Mouse (Mus musculus) heart, embryonic 14.5 days (tissue): ENCODE measurements around the gene Proser3. TPM values are rescaled to one million over a fixed set of nuclear protein-coding genes. Genes with fewer than 3 reads are reported as not detected.

ENCODE experiments used
- ATAC-seq: fragments of 200-750 bp; cut with Nextera tagmentation; 2 replicates; pipeline ENCODE4 v1.8.0; 2017; ENCODE audit warnings: low read depth, moderate TSS enrichment; ENCODE audit not compliant: insufficient number of reproducible peaks, insufficient read depth, low FRiP score
- H3K27ac ChIP-seq, 2 experiments: fragments of 200-500 bp in 1 of 2; fragments of 300-500 bp in 1 of 2; sonication (generic) in 1 of 2; replicated peaks in 1 of 2; 2 replicates each; pipeline ENCODE4 v1.5.1; 2012 to 2014; ENCODE audit warnings: low read depth in 2 of 2, low read length in 2 of 2, control low read depth in 1 of 2, mild to moderate bottlenecking in 1 of 2, mixed read lengths in 1 of 2; ENCODE audit not compliant: control insufficient read depth in 1 of 2, insufficient read depth in 1 of 2
- H3K27me3 ChIP-seq: fragments of 300-500 bp; sonication (generic); 2 replicates; pipeline ENCODE4 v1.6.1; 2014; ENCODE audit warnings: mild to moderate bottlenecking, low read length, control low read depth; ENCODE audit not compliant: control insufficient read depth, insufficient read depth
- H3K36me3 ChIP-seq: fragments of 300-500 bp; sonication (generic); 2 replicates; pipeline ENCODE4 v1.6.1; 2014; ENCODE audit warnings: mild to moderate bottlenecking, control low read depth, low read length, mixed read lengths; ENCODE audit not compliant: control insufficient read depth, insufficient read depth
- H3K4me1 ChIP-seq, 2 experiments: fragments of 200-500 bp in 1 of 2; fragments of 300-500 bp in 1 of 2; sonication (generic) in 1 of 2; 2 replicates each; pipeline ENCODE4 v1.6.1; 2012 to 2014; ENCODE audit warnings: low read length in 2 of 2, control low read depth in 1 of 2, mixed read lengths in 1 of 2; ENCODE audit not compliant: control insufficient read depth in 2 of 2, insufficient read depth in 2 of 2
- H3K4me2 ChIP-seq: fragments of 300-500 bp; sonication (generic); 2 replicates; pipeline ENCODE4 v1.6.1; 2014; ENCODE audit warnings: mild to moderate bottlenecking, low read length
- H3K4me3 ChIP-seq, 2 experiments: fragments of 200-500 bp in 1 of 2; fragments of 300-500 bp in 1 of 2; sonication (generic) in 1 of 2; 2 replicates each; pipeline ENCODE4 v1.5.1; 2012 to 2014; ENCODE audit warnings: low read length in 2 of 2, mild to moderate bottlenecking in 2 of 2, control low read depth in 1 of 2, low read depth in 1 of 2, moderate library complexity in 1 of 2; ENCODE audit not compliant: control insufficient read depth in 1 of 2, insufficient read depth in 1 of 2
- H3K9ac ChIP-seq: fragments of 300-500 bp; sonication (generic); 2 replicates; pipeline ENCODE4 v1.6.1; 2014; ENCODE audit warnings: mild to moderate bottlenecking, low read length
- H3K9me3 ChIP-seq: fragments of 300-500 bp; sonication (generic); 2 replicates; pipeline ENCODE4 v1.6.1; 2016; ENCODE audit warnings: low read length, control low read depth; ENCODE audit not compliant: control insufficient read depth
- WGBS: fragments of 180-500 bp; shearing (Covaris S2); extraction: QIAGEN DNeasy Blood & Tissue Kit; methylation state at CpG from one replicate; pipeline ENCODE4 v1.1.7; 2014; 5-methylcytosine and 5-hydroxymethylcytosine counted together
- polyA plus RNA-seq: library from polyadenylated mRNA; unstranded; fragments of >200 nt; fragmentation: Nextera tagmentation; extraction: Ambion mirVana; gene quantifications from 2 replicates; pipeline ENCODE4 v1.2.1, GENCODE M21; 2014

Gene Proser3
- polyA plus RNA-seq, 1 experiment from 2014 or later, result 11.6 TPM

DNA sequence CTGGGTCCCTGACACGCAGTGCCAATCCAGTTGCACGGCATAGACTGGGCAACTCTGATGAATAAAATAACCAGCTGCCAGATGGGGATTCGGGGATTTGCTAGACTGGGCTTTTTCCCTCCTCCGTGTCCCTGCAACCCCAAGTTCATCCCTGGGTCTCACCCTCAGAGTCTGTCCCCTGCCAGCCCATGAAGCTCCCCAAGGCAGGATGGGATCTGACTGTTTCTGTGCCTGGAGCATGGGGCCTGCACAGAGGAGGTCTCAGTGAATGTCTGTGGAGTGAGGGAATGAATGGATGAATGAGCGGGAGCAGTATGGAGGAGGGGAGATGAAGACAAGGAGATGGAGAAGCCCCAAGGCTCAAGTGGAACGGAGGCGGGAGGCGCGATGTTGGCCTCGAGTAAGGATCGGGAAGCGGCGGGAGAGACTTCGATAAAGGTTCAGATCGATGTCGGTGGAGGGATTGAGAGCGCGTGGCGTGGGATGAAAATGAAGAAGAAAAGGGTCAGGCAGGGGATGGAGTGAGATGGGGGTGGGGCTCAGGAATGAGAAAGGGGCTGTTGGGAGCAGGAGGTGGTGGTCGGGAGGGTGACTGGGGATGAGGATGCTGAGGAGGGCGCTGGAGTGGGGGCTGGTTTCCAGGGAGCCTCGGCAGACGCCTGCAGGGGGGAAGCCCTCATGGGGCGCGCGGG is 18.0 kb downstream of the Proser3 start:
- Histone ChIP-seq H3K36me3 (peaks cover 38% of the 10 kb centered on the region), H3K4me2 (peak overlapping the region; percentile 97), H3K27ac (no peak overlapping the region), H3K9ac (peak overlapping the region; percentile 81), H3K4me3 (peak overlapping the region; percentile 74 to 75), H3K9me3 (no peaks in the 10 kb centered on the region), H3K4me1 (peaks cover 17 to 30% of the 10 kb centered on the region in 2 experiments), H3K27me3 (no peaks in the 10 kb centered on the region)
- no peak for ATAC-seq
- 11% methylated on average over 25 of the region's 26 CpGs for WGBS

DNA sequence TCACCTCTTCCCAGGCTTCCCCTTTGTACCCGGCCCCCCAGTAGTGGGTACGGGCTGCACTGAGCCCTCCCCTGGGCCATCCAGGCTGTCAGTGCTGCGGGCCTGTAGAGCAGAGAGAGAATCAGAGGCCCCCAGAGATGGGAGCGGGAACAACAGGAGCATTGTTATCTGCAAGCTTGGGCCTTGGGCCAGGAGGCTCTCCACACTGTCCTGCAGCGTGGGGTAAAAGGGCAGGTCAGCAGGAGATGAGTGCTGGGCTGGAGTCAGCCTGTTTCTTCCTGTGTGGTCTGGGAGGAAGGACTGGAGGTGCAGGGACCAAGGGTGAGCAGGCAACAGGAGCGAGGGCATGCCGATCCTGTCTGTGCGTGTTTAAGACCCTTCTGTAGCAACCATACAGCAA is 19.2 kb downstream of the Proser3 start:
- H3K4me1 ChIP-seq, result peaks cover 17 to 30% of the 10 kb centered on the region in 2 experiments
- WGBS, result 23% methylated on average over 8 of the region's 8 CpGs
- no peaks in the 10 kb centered on the region for H3K9me3 ChIP-seq
- 0 out of 2 replicates have a peak overlapping the region, but pooled peaks have one; percentile 8 for H3K4me2 ChIP-seq
- ATAC-seq, result no peak
- 0 out of 2 replicates have a peak, but pooled peaks cover 2% of the 10 kb centered on the region for H3K27me3 ChIP-seq
- no peak overlapping the region for H3K27ac ChIP-seq
- peaks cover 45% of the 10 kb centered on the region for H3K36me3 ChIP-seq
- no peak overlapping the region for H3K4me3 ChIP-seq
- H3K9ac ChIP-seq, result peak overlapping the region; percentile 16; the same call in 1 of the 2 replicates

DNA sequence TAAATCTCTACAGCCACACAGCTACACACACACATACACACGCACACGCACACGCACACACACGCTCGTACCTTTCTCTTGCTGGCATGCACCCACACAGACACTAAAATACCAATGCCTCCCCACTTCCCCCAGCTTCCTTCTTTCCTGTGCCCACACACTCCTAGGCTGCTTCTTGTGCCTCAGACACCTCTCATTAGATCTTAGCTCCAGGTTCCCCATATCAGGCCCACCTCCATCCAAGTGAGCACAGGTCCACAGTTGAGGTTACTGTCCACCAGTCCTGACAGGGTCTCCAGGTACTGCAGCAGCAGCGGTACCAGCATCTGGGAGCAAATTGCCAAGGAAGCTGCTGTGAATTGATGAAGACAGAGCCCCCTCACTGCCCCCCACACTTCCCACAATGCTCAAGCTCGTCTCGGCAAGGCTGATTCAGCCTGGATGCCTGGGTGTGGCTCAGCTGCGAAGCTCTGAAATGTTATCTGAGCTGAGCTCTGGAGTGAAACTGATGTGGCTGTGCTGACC is 20.7 kb downstream of the Proser3 start:
- ATAC-seq, result no peak
- H3K9me3 ChIP-seq, result no peaks in the 10 kb centered on the region
- 0 out of 2 replicates have a peak overlapping the region, but pooled peaks have one; percentile 8 for H3K9ac ChIP-seq
- no peak overlapping the region for H3K4me2 ChIP-seq
- peaks cover 60% of the 10 kb centered on the region for H3K36me3 ChIP-seq
- no peak overlapping the region for H3K4me3 ChIP-seq
- 0 out of 2 replicates have a peak, but pooled peaks cover 3% of the 10 kb centered on the region for H3K27me3 ChIP-seq
- H3K4me1 ChIP-seq, result peaks cover 17 to 30% of the 10 kb centered on the region in 2 experiments
- WGBS, result 77% methylated on average over 9 of the region's 9 CpGs
- H3K27ac ChIP-seq, result no peak overlapping the region

DNA sequence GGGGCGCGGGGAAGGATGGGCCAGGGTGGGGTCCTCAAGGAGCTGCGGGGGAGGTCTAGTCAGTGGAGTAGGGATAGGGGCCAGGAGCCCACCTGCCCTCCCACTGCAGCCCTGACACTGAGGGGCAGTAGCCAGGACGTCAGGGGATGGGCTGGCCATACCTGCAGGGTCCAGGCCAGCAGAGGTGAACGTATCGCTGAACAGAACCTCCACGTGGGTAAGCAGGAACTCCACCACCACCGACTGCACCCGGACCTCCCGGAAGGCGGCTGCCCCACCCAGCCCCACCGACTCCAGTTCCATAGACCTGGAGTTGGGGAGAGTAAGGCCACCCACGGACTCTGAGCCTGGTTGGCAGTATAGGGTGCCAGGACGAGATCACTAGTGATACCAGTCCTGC is 25.1 kb downstream of the Proser3 start:
- Histone ChIP-seq H3K27ac (no peak overlapping the region), H3K4me2 (no peak overlapping the region), H3K9ac (no peak overlapping the region)

DNA sequence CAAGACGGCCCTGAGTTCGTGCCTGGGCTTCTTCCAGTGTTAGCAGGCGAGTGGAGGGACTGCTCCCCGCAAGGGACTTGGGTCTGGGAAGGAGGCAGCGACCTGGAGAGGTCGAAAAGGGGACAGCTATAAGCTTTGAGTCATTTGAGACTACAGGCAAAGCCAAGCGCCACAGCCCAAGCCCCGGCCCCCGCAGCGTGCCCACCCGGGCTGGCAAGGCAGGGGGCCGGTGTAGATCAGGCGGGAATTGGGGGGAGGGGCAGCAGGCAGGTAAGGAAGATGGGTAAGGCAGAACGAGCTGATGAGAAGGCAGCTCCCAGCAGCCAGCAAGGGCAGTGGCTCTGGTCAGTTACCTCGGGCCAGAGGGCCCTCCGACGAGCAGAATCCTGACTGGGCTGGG is 25.7 kb downstream of the Proser3 start:
- Histone ChIP-seq H3K27me3 (0 out of 2 replicates have a peak, but pooled peaks cover 3% of the 10 kb centered on the region), H3K4me2 (no peak overlapping the region), H3K9ac (no peak overlapping the region), H3K4me1 (no peaks in the 10 kb centered on the region), H3K9me3 (no peaks in the 10 kb centered on the region), H3K4me3 (no peak overlapping the region), H3K36me3 (peaks cover 78% of the 10 kb centered on the region), H3K27ac (no peak overlapping the region)
- 29% methylated on average over 17 of the region's 17 CpGs for WGBS
- no peak for ATAC-seq

More for the DNA sequence above, 25.1 kb downstream of the Proser3 start:
- no peak overlapping the region for H3K4me3 ChIP-seq
- 0 out of 2 replicates have a peak, but pooled peaks cover 3% of the 10 kb centered on the region for H3K27me3 ChIP-seq
- 81% methylated on average over 14 of the region's 14 CpGs for WGBS
- H3K36me3 ChIP-seq, result peaks cover 84% of the 10 kb centered on the region
- H3K4me1 ChIP-seq, result 0 out of 4 replicates have a peak, but pooled peaks cover 0 to 4% of the 10 kb centered on the region in 2 experiments
- H3K9me3 ChIP-seq, result no peaks in the 10 kb centered on the region
- no peak for ATAC-seq

DNA sequence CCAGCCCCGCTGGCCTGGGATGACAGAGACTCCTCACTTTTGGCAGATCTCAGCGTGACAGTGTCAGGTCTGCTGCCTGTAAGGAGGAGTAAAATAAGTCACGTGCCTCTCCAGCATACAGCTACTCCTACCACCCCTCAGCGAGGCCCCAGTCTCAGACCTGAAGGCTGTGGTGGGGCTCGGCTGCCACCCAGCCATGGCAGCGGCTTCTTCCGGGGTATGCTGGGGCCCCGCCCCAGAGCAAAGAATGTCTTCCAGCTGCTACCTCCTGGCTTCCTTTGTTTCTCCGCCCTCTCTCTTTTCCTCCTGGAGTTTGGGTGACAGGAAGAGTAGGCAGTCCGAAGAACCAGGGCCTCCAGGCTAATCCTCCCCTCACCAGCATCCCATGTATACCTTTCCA is 26.1 kb downstream of the Proser3 start:
- ATAC-seq, result no peak
- H3K36me3 ChIP-seq, result peaks cover 74% of the 10 kb centered on the region
- WGBS, result 47% methylated on average over 10 of the region's 10 CpGs

DNA sequence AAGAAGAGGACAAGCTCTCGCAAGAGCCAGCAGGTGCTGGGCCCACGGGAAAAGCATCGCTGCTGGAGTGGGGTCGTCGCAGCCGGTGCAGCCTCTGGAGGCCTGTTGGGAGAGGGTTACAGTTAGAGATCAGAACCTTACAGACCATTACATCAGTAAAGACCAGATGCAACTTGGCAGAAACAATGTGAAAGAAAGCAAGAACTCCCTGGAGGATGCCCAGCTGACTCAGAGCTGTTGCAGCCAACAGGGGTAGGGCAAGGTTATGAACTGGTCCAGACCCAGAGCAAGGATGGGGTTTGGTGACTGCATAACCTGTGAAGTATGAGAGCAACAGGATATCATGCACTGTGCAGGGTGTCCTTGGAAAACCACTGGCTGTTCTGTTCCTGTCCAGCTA is 27.6 kb downstream of the Proser3 start:
- H3K4me3 ChIP-seq, result no peak overlapping the region
- ATAC-seq, result no peak
- H3K27me3 ChIP-seq, result 0 out of 2 replicates have a peak, but pooled peaks cover 3% of the 10 kb centered on the region
- H3K27ac ChIP-seq, result no peak overlapping the region
- H3K9ac ChIP-seq, result no peak overlapping the region
- peaks cover 59% of the 10 kb centered on the region for H3K36me3 ChIP-seq
- no peaks in the 10 kb centered on the region for H3K9me3 ChIP-seq
- no peaks in the 10 kb centered on the region for H3K4me1 ChIP-seq
- H3K4me2 ChIP-seq, result no peak overlapping the region
- WGBS, result 81% methylated on average over 6 of the region's 6 CpGs

More for the DNA sequence above, 26.1 kb downstream of the Proser3 start:
- Histone ChIP-seq H3K9ac (no peak overlapping the region), H3K4me2 (no peak overlapping the region), H3K9me3 (no peaks in the 10 kb centered on the region), H3K27me3 (0 out of 2 replicates have a peak, but pooled peaks cover 3% of the 10 kb centered on the region), H3K27ac (no peak overlapping the region), H3K4me1 (no peaks in the 10 kb centered on the region), H3K4me3 (no peak overlapping the region)
